Mouse (Mus musculus) neural tube, embryonic 13.5 days (tissue): ENCODE measurements around the gene Atp2a1. TPM values are rescaled to one million over a fixed set of nuclear protein-coding genes. Genes with fewer than 3 reads are reported as not detected.
A peak's percentile ranks its signal among the peaks of the same experiment; 100 is the strongest.
"Not testable (repeated sequence)": the region's sequence is repeated elsewhere in the genome, so short reads cannot be mapped to it uniquely, and the experiment has no call there.

Source experiments
- ATAC-seq: fragments of 200-750 bp; cut with Nextera tagmentation; 2 replicates; pipeline ENCODE4 v1.8.0; 2017; ENCODE audit warnings: low read depth, mild to moderate bottlenecking, moderate TSS enrichment, moderate library complexity
- H3K27ac ChIP-seq: fragments of 300-500 bp; sonication (generic); replicated peaks from 2 replicates; pipeline ENCODE4 v1.5.1; 2015; ENCODE audit warnings: moderate library complexity, mild to moderate bottlenecking, inconsistent platforms
- H3K27me3 ChIP-seq: fragments of 300-500 bp; sonication (generic); 2 replicates; pipeline ENCODE4 v1.6.1; 2015; ENCODE audit warnings: mild to moderate bottlenecking, inconsistent platforms
- H3K36me3 ChIP-seq: fragments of 300-500 bp; sonication (generic); 2 replicates; pipeline ENCODE4 v1.6.1; 2015; ENCODE audit warnings: mild to moderate bottlenecking, inconsistent platforms
- H3K4me1 ChIP-seq: fragments of 300-500 bp; sonication (generic); replicated peaks from 2 replicates; pipeline ENCODE4 v1.6.1; 2015; ENCODE audit warnings: inconsistent platforms
- H3K4me2 ChIP-seq: fragments of 300-500 bp; sonication (generic); 2 replicates; pipeline ENCODE4 v1.6.1; 2015; ENCODE audit warnings: inconsistent platforms, mild to moderate bottlenecking, moderate library complexity
- H3K4me3 ChIP-seq: fragments of 300-500 bp; sonication (generic); 2 replicates; pipeline ENCODE4 v1.5.1; 2015; ENCODE audit warnings: mild to moderate bottlenecking, inconsistent platforms
- H3K9ac ChIP-seq: fragments of 300-500 bp; sonication (generic); 2 replicates; pipeline ENCODE4 v1.6.1; 2015; ENCODE audit warnings: moderate library complexity, mild to moderate bottlenecking, inconsistent platforms
- H3K9me3 ChIP-seq: fragments of 300-500 bp; sonication (generic); 2 replicates; pipeline ENCODE4 v1.6.1; 2016; ENCODE audit warnings: inconsistent platforms
- WGBS: fragments of 180-500 bp; shearing (Covaris S2); methylation state at CpG from one replicate; pipeline ENCODE4 v1.1.7; 2015; 5-methylcytosine and 5-hydroxymethylcytosine counted together
- polyA plus RNA-seq: library from polyadenylated mRNA; unstranded; fragments of >200 nt; fragmentation: Nextera tagmentation; extraction: Ambion mirVana; gene quantifications from 2 replicates; pipeline ENCODE4 v1.2.1, GENCODE M21; 2015

Gene Atp2a1
- polyA plus RNA-seq, 1 experiment from 2014 or later, result 2.1 TPM

- H3K27me3 ChIP-seq, result no peaks in the 10 kb centered on the region
- 39% methylated on average over 11 of the region's 11 CpGs for WGBS
- no peak overlapping the region for H3K4me3 ChIP-seq
- H3K27ac ChIP-seq, result 0 out of 2 replicates have a peak overlapping the region, but pooled peaks have one; percentile 42
- peaks cover 18% of the 10 kb centered on the region for H3K4me1 ChIP-seq
- H3K9me3 ChIP-seq, result no peaks in the 10 kb centered on the region
- no peak overlapping the region for H3K9ac ChIP-seq
- no peak overlapping the region for H3K4me2 ChIP-seq
- H3K36me3 ChIP-seq, result peaks cover 78% of the 10 kb centered on the region
- no peak for ATAC-seq
These were observed 29.1 kb upstream of the Atp2a1 start for GRCm38 (mm10) chr7:126491973-126492372.

GRCm38 (mm10) chr7:126491005-126491404 is 28.1 kb upstream of the Atp2a1 start:
- no peaks in the 10 kb centered on the region for H3K9me3 ChIP-seq
- 84% methylated on average over 1 of the region's 1 CpGs for WGBS
- H3K4me1 ChIP-seq, result peaks cover 22% of the 10 kb centered on the region
- H3K9ac ChIP-seq, result no peak overlapping the region
- no peak overlapping the region for H3K4me3 ChIP-seq
- H3K27ac ChIP-seq, result no peak overlapping the region
- no peak for ATAC-seq
- H3K36me3 ChIP-seq, result peaks cover 68% of the 10 kb centered on the region
- H3K27me3 ChIP-seq, result no peaks in the 10 kb centered on the region
- no peak overlapping the region for H3K4me2 ChIP-seq

- peak overlapping the region; percentile 84 for H3K9ac ChIP-seq
- 25% methylated on average over 19 of the region's 25 CpGs for WGBS
- H3K9me3 ChIP-seq, H3K27me3 ChIP-seq, H3K27ac ChIP-seq: not testable (repeated sequence)
- ATAC-seq, result 0 out of 2 replicates have a peak, but pooled peaks have one; percentile 9
- H3K4me3 ChIP-seq, result peak overlapping the region; percentile 70
- H3K4me2 ChIP-seq, result peak overlapping the region; percentile 98
- peaks cover 36% of the 10 kb centered on the region for H3K36me3 ChIP-seq
- H3K4me1 ChIP-seq, result peaks cover 22% of the 10 kb centered on the region
These were observed 24.9 kb upstream of the Atp2a1 start for GRCm38 (mm10) chr7:126487617-126488385.

GRCm38 (mm10) chr7:126487052-126487483 is 24.2 kb upstream of the Atp2a1 start, which contains the start of gene Tufm:
Gene Tufm, plus strand, starts transcription at chr7:126487361.
- H3K27ac ChIP-seq, result peak within 1 kb of the TSS; percentile 72
- H3K36me3 ChIP-seq, result peaks cover 28% of the 10 kb centered on the region
- peak within 1 kb of the TSS; percentile 70 for H3K4me3 ChIP-seq
- peak within 1 kb of the TSS; percentile 84 for H3K9ac ChIP-seq
- peaks cover 21% of the 10 kb centered on the region for H3K4me1 ChIP-seq
- ATAC-seq, result peak; percentile 93
- no peaks in the 10 kb centered on the region for H3K27me3 ChIP-seq
- peak within 1 kb of the TSS; percentile 98 for H3K4me2 ChIP-seq
- no peaks in the 10 kb centered on the region for H3K9me3 ChIP-seq
- 1% methylated on average over 32 of the region's 32 CpGs for WGBS

- peak overlapping the region; percentile 65 for H3K9ac ChIP-seq
- peaks cover 3% of the 10 kb centered on the region; the same call in 1 of the 2 replicates for H3K9me3 ChIP-seq
- peak overlapping the region; percentile 58 for H3K4me2 ChIP-seq
- under 1% methylated on average over 23 of the region's 23 CpGs for WGBS
- H3K27ac ChIP-seq, result peak overlapping the region; percentile 55
- peaks cover 10% of the 10 kb centered on the region for H3K4me1 ChIP-seq
- no peaks in the 10 kb centered on the region for H3K27me3 ChIP-seq
- peak; percentile 29 for ATAC-seq
- peak overlapping the region; percentile 28 for H3K4me3 ChIP-seq
- H3K36me3 ChIP-seq, result no peaks in the 10 kb centered on the region
These were observed 19.5 kb upstream of the Atp2a1 start for GRCm38 (mm10) chr7:126482392-126482871.

- no peak for ATAC-seq
- 24% methylated on average over 5 of the region's 5 CpGs for WGBS
- H3K4me1 ChIP-seq, result peaks cover 8% of the 10 kb centered on the region
- H3K9me3 ChIP-seq, result peaks cover 3% of the 10 kb centered on the region; the same call in 1 of the 2 replicates
- no peak overlapping the region for H3K9ac ChIP-seq
- no peaks in the 10 kb centered on the region for H3K36me3 ChIP-seq
- H3K4me3 ChIP-seq, result no peak overlapping the region
- H3K4me2 ChIP-seq, result no peak overlapping the region
- H3K27me3 ChIP-seq, result no peaks in the 10 kb centered on the region
- no peak overlapping the region for H3K27ac ChIP-seq
These were observed 18.8 kb upstream of the Atp2a1 start for GRCm38 (mm10) chr7:126481699-126482098.

GRCm38 (mm10) chr7:126474993-126475581 is 12.2 kb upstream of the Atp2a1 start, which contains the start of gene Sh2b1:
Gene Sh2b1, minus strand, starts transcription at chr7:126475424.
- ATAC-seq, result peak; percentile 91
- Histone ChIP-seq H3K4me1 (peaks cover 22% of the 10 kb centered on the region), H3K4me3 (peak within 1 kb of the TSS; percentile 89), H3K27ac (peak within 1 kb of the TSS; percentile 94), H3K9ac (peak within 1 kb of the TSS; percentile 98), H3K9me3 (no peaks in the 10 kb centered on the region), H3K36me3 (peaks cover 29% of the 10 kb centered on the region), H3K4me2 (peak within 1 kb of the TSS; percentile 98), H3K27me3 (no peaks in the 10 kb centered on the region)
- under 1% methylated on average over 53 of the region's 53 CpGs for WGBS

- Histone ChIP-seq H3K27me3 (no peaks in the 10 kb centered on the region), H3K9ac (peak overlapping the region; percentile 98), H3K36me3 (peaks cover 35% of the 10 kb centered on the region), H3K27ac (peak overlapping the region; percentile 94), H3K4me1 (peaks cover 22% of the 10 kb centered on the region), H3K9me3 (no peaks in the 10 kb centered on the region), H3K4me3 (peak overlapping the region; percentile 89), H3K4me2 (peak overlapping the region; percentile 98)
- WGBS, result 2% methylated on average over 25 of the region's 27 CpGs
- ATAC-seq, result peak; percentile 61
These were observed 11.6 kb upstream of the Atp2a1 start for GRCm38 (mm10) chr7:126474486-126474955.

- Histone ChIP-seq H3K36me3 (peaks cover 45% of the 10 kb centered on the region), H3K9ac (peak overlapping the region; percentile 98), H3K4me1 (peaks cover 22% of the 10 kb centered on the region), H3K27ac (no peak overlapping the region), H3K9me3 (no peaks in the 10 kb centered on the region), H3K4me3 (peak overlapping the region; percentile 89), H3K27me3 (no peaks in the 10 kb centered on the region), H3K4me2 (peak overlapping the region; percentile 98)
- no peak for ATAC-seq
- 85% methylated on average over 9 of the region's 9 CpGs for WGBS
These were observed 10.7 kb upstream of the Atp2a1 start for GRCm38 (mm10) chr7:126473470-126474086.

- H3K9me3 ChIP-seq, result no peaks in the 10 kb centered on the region
- no peak overlapping the region for H3K4me2 ChIP-seq
- no peaks in the 10 kb centered on the region for H3K27me3 ChIP-seq
- H3K9ac ChIP-seq, result no peak overlapping the region
- H3K4me3 ChIP-seq, result no peak overlapping the region
- H3K4me1 ChIP-seq, result peaks cover 22% of the 10 kb centered on the region
- no peak for ATAC-seq
- WGBS, result 92% methylated on average over 16 of the region's 16 CpGs
- peaks cover 53% of the 10 kb centered on the region for H3K36me3 ChIP-seq
- H3K27ac ChIP-seq, result no peak overlapping the region
These were observed 9.8 kb upstream of the Atp2a1 start for GRCm38 (mm10) chr7:126472713-126473112.

- Histone ChIP-seq H3K9me3 (no peaks in the 10 kb centered on the region), H3K4me1 (peaks cover 22% of the 10 kb centered on the region), H3K4me2 (no peak overlapping the region), H3K27me3 (no peaks in the 10 kb centered on the region), H3K27ac (no peak overlapping the region), H3K4me3 (no peak overlapping the region), H3K9ac (no peak overlapping the region), H3K36me3 (peaks cover 57% of the 10 kb centered on the region)
- 88% methylated on average over 13 of the region's 13 CpGs for WGBS
- ATAC-seq, result no peak
These were observed 9.4 kb upstream of the Atp2a1 start for GRCm38 (mm10) chr7:126472306-126472705.
